Mouse (Mus musculus) midbrain, embryonic 13.5 days (tissue): ENCODE measurements around the gene Adamts8. TPM values are rescaled to one million over a fixed set of nuclear protein-coding genes. Genes with fewer than 3 reads are reported as not detected.

Source experiments
- ATAC-seq: fragments of 200-750 bp; cut with Nextera tagmentation; 2 replicates; pipeline ENCODE4 v1.8.0; 2017; ENCODE audit warnings: mild to moderate bottlenecking, moderate TSS enrichment, moderate library complexity
- H3K27ac ChIP-seq: fragments of 300-500 bp; sonication (generic); 2 replicates; pipeline ENCODE4 v1.5.1; 2015; ENCODE audit warnings: inconsistent platforms, mild to moderate bottlenecking, moderate library complexity
- H3K27me3 ChIP-seq: fragments of 300-500 bp; sonication (generic); 2 replicates; pipeline ENCODE4 v1.6.1; 2015; ENCODE audit warnings: mild to moderate bottlenecking, inconsistent platforms
- H3K36me3 ChIP-seq: fragments of 300-500 bp; sonication (generic); 2 replicates; pipeline ENCODE4 v1.6.1; 2015; ENCODE audit warnings: mild to moderate bottlenecking, inconsistent platforms
- H3K4me1 ChIP-seq: fragments of 300-500 bp; sonication (generic); replicated peaks from 2 replicates; pipeline ENCODE4 v1.6.1; 2015; ENCODE audit warnings: inconsistent platforms
- H3K4me2 ChIP-seq: fragments of 300-500 bp; sonication (generic); replicated peaks from 2 replicates; pipeline ENCODE4 v1.6.1; 2015; ENCODE audit warnings: moderate library complexity, mild to moderate bottlenecking, inconsistent platforms
- H3K4me3 ChIP-seq: fragments of 300-500 bp; sonication (generic); replicated peaks from 2 replicates; pipeline ENCODE4 v1.5.1; 2015; ENCODE audit warnings: mild to moderate bottlenecking, inconsistent platforms
- H3K9ac ChIP-seq: fragments of 300-500 bp; sonication (generic); replicated peaks from 2 replicates; pipeline ENCODE4 v1.6.1; 2015; ENCODE audit warnings: mild to moderate bottlenecking, inconsistent platforms
- H3K9me3 ChIP-seq: fragments of 300-500 bp; sonication (generic); 2 replicates; pipeline ENCODE4 v1.6.1; 2016; ENCODE audit warnings: mild to moderate bottlenecking, inconsistent platforms
- WGBS: fragments of 180-500 bp; shearing (Covaris S2); methylation state at CpG from one replicate; pipeline ENCODE4 v1.1.7; 2015; 5-methylcytosine and 5-hydroxymethylcytosine counted together
- polyA plus RNA-seq: library from polyadenylated mRNA; unstranded; fragments of >200 nt; fragmentation: Nextera tagmentation; extraction: Ambion mirVana; gene quantifications from 2 replicates; pipeline ENCODE4 v1.2.1, GENCODE M21; 2015

The Adamts8 gene
- polyA plus RNA-seq, 1 experiment from 2014 or later, result 0.96 TPM

DNA sequence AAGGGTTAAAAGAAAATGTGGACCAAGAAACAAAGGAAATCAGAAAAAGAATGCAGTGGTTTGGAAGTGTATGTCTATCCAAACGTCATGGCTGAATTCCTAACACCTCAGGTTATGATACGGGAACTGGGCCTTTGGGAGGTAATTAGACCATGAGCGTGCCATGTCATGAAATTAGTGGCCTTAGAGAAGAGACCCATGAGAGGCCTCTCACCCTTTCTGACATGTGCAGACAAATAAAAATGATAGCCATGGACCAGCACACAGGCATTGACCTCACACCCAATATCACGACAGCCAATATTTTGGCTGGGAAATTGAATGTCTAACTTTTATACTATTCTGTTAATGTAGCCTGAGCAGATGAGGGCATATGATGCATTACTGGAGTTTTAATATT lies 60.2 kb downstream of the Adamts8 start:
- Histone ChIP-seq H3K36me3 (no peaks in the 10 kb centered on the region), H3K27me3 (no peaks in the 10 kb centered on the region), H3K9ac (no peak overlapping the region), H3K4me3 (no peak overlapping the region), H3K27ac (no peak overlapping the region), H3K4me1 (no peaks in the 10 kb centered on the region), H3K4me2 (no peak overlapping the region), H3K9me3 (no peaks in the 10 kb centered on the region)
- no peak for ATAC-seq
- WGBS, result 78% methylated on average over 4 of the region's 4 CpGs

DNA sequence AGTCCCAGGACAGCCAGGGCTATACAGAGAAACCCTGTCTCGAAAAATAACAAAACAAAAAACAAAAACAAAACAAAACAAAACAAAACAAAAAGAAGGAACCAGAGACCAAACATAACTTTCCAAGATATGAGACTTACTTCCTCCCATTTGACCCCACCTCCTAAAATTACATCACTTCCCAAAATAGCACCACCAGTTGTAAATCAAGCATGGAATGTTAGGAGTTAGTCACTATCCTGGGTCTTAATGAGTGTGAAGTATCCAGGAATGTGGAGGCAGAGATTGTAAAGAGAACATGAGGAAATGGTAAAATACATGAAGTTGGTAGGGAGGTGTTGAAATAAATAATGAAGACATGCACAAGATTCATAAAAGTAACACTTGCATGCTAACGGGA lies 67.0 kb downstream of the Adamts8 start:
- Histone ChIP-seq H3K9me3 (no peaks in the 10 kb centered on the region), H3K4me2 (no peak overlapping the region), H3K27me3 (no peaks in the 10 kb centered on the region), H3K4me1 (no peaks in the 10 kb centered on the region), H3K9ac (no peak overlapping the region), H3K27ac (no peak overlapping the region), H3K4me3 (no peak overlapping the region), H3K36me3 (no peaks in the 10 kb centered on the region)
- ATAC-seq, result no peak
- WGBS, result 82% methylated on average over 2 of the region's 2 CpGs

DNA sequence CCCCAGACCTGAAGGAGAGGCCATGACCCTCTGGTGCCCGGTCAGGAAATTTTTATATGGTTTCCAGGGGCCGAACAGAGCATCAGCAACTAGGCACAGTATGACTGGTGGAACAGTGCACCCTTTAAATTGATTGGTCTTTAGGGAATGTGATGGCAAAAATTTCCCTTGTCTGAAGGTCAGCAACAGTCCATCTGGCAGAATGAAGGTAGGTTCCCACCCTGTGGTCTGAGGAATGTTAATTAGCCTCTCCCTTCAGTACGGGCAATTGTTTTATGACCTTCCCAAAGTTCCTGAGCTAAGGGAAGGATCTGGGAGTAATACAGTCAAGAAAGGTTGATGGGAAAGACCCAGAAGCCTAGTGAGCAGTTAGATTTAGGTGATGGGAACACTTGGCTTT lies 67.7 kb downstream of the Adamts8 start:
- no peak overlapping the region for H3K9ac ChIP-seq
- no peak for ATAC-seq
- H3K4me3 ChIP-seq, result no peak overlapping the region
- H3K27ac ChIP-seq, result no peak overlapping the region
- H3K27me3 ChIP-seq, result no peaks in the 10 kb centered on the region
- no peaks in the 10 kb centered on the region for H3K4me1 ChIP-seq
- no peaks in the 10 kb centered on the region for H3K36me3 ChIP-seq
- no peak overlapping the region for H3K4me2 ChIP-seq
- WGBS, result 87% methylated on average over 3 of the region's 3 CpGs
- H3K9me3 ChIP-seq, result no peaks in the 10 kb centered on the region

DNA sequence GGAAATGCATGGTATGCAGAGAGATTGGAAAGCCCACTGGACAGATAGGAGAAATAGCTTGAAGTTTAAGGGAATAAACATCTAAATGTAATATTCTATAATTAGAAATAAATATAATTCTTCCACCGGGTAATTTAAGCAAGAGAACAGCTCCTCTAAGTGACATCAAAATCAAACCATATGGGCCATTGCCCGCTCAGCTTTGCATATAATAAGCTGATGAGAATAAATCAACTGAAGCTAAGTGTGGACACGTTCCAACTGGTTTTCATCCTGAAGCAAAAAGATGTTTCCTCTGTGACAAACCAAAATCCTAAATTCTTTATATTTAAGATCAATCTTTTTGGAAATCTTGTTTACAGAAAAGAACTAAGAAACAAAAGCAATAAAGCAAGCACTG lies 68.4 kb downstream of the Adamts8 start:
- no peak overlapping the region for H3K27ac ChIP-seq
- H3K4me2 ChIP-seq, result no peak overlapping the region
- H3K4me3 ChIP-seq, result no peak overlapping the region
- H3K27me3 ChIP-seq, result no peaks in the 10 kb centered on the region
- 86% methylated on average over 3 of the region's 3 CpGs for WGBS
- H3K4me1 ChIP-seq, result no peaks in the 10 kb centered on the region
- no peak overlapping the region for H3K9ac ChIP-seq
- ATAC-seq, result no peak
- H3K9me3 ChIP-seq, result no peaks in the 10 kb centered on the region
- H3K36me3 ChIP-seq, result no peaks in the 10 kb centered on the region

DNA sequence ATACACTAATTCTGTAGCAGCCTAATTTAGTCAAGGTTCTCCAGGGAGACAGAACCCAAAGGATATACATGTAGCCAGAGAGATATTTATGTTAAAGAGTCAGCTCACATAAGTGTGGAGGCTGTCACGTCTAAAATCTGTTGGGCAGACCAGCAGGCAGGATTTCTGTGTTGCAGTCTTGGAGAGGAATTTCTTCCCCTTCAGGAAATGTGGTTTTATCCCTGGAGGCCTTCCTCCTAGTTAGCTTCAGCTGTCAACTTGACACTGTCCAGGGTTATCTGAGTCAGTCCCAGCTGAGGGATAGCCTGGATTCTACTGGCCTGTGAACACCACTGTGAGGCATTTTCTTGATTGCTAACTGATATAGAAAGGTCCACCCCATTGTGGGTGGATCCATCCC lies 69.2 kb downstream of the Adamts8 start:
- H3K9me3 ChIP-seq, result no peaks in the 10 kb centered on the region
- ATAC-seq, result no peak
- H3K36me3 ChIP-seq, result no peaks in the 10 kb centered on the region
- H3K9ac ChIP-seq, result no peak overlapping the region
- no peaks in the 10 kb centered on the region for H3K4me1 ChIP-seq
- no peak overlapping the region for H3K4me3 ChIP-seq
- H3K27ac ChIP-seq, result no peak overlapping the region
- H3K4me2 ChIP-seq, result no peak overlapping the region
- no peaks in the 10 kb centered on the region for H3K27me3 ChIP-seq
- WGBS, result 58% methylated on average over 1 of the region's 1 CpGs

DNA sequence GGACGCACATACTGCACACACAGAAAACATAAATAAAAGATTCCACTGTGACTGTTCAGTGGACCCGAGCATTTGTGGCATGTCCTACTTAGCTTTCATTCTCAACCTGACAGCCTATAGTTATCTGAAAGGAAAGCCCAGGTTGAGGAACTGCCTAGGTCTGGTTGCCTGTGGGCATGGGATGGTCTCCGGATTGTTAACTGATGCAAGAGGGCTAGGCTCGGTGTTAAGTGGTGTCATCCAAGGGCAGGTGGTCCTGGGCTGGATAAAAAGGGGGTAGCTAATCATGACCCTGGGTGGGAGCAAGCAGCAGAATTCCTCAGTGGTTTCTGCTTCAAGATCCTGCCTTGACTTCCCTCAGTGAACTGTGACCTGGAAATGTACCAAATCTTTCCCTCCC lies 70.3 kb downstream of the Adamts8 start:
- Histone ChIP-seq H3K27me3 (no peaks in the 10 kb centered on the region), H3K27ac (no peak overlapping the region), H3K36me3 (no peaks in the 10 kb centered on the region), H3K9me3 (no peaks in the 10 kb centered on the region), H3K9ac (no peak overlapping the region), H3K4me1 (no peaks in the 10 kb centered on the region), H3K4me2 (no peak overlapping the region), H3K4me3 (no peak overlapping the region)
- WGBS, result 86% methylated on average over 4 of the region's 4 CpGs
- no peak for ATAC-seq

DNA sequence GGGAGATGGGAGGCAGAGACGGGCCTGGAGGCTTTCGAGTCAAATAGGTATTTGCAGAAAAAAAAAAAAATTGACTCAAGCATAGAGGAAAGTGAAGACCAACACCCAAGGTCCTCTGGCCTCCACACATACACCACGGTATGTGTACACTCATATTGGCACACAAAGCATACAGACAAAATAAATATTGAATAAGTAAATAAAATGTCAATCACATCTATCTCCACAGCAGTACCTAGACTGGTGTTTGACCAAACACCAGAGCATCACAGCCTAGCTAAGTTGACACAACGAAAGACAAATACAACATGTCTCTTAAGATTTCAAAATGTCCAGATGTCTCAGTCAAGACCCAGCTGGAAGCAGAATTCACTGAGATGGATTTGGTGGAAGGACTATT lies 71.1 kb downstream of the Adamts8 start:
- no peak for ATAC-seq
- no peaks in the 10 kb centered on the region for H3K9me3 ChIP-seq
- no peak overlapping the region for H3K4me2 ChIP-seq
- no peaks in the 10 kb centered on the region for H3K27me3 ChIP-seq
- whole genome bisulfite sequencing, result 89% methylated on average over 4 of the region's 4 CpGs
- no peaks in the 10 kb centered on the region for H3K36me3 ChIP-seq
- H3K4me3 ChIP-seq, result no peak overlapping the region
- no peaks in the 10 kb centered on the region for H3K4me1 ChIP-seq
- no peak overlapping the region for H3K27ac ChIP-seq
- H3K9ac ChIP-seq, result no peak overlapping the region

Other genes starting within 250 kb of the Adamts8 start
- gene Adamts15, start 20.1 kb upstream of the Adamts8 start, polyA plus RNA-seq, result 2.9 and 3.2 TPM in 2 replicates
- 4.4 and 5.5 TPM in 2 replicates for gene Zbtb44, start 88.1 kb downstream of the Adamts8 start, polyA plus RNA-seq
- 0.50 and 0.57 TPM in 2 replicates for gene St14, start 189.3 kb downstream of the Adamts8 start, polyA plus RNA-seq